Mouse (Mus musculus) limb, embryonic 10.5 days (tissue): ENCODE results near the gene Zfp385a. TPM values are rescaled to one million over a fixed set of nuclear protein-coding genes. Genes with fewer than 3 reads are reported as not detected.
A peak's percentile ranks its signal among the peaks of the same experiment; 100 is the strongest.

ENCODE experiments used
- DNase-seq: peaks from one replicate; pipeline ENCODE4 v3.0.0-alpha.2; 2017; ENCODE audit warnings: low spot score
- H3K27ac ChIP-seq: fragments of 300-500 bp; sonication (generic); 2 replicates; pipeline ENCODE4 v1.5.1; 2016; ENCODE audit warnings: mild to moderate bottlenecking
- H3K27me3 ChIP-seq: fragments of 300-500 bp; sonication (generic); 2 replicates; pipeline ENCODE4 v1.6.1; 2016; ENCODE audit warnings: low read depth, mild to moderate bottlenecking; ENCODE audit not compliant: poor library complexity, severe bottlenecking
- H3K36me3 ChIP-seq: fragments of 300-500 bp; sonication (generic); 2 replicates; pipeline ENCODE4 v1.6.1; 2016; ENCODE audit warnings: mild to moderate bottlenecking, moderate library complexity
- H3K4me1 ChIP-seq: fragments of 300-500 bp; sonication (generic); 2 replicates; pipeline ENCODE4 v1.6.1; 2016
- H3K4me3 ChIP-seq: fragments of 300-500 bp; sonication (generic); 2 replicates; pipeline ENCODE4 v1.5.1; 2016; ENCODE audit warnings: mild to moderate bottlenecking, moderate library complexity
- H3K9me3 ChIP-seq: fragments of 300-500 bp; sonication (generic); replicated peaks from 2 replicates; pipeline ENCODE4 v1.6.1; 2016; ENCODE audit warnings: mild to moderate bottlenecking
- WGBS: fragments of 180-500 bp; shearing (Covaris S2); methylation state at CpG from one replicate; pipeline ENCODE4 v1.1.7; 2016; 5-methylcytosine and 5-hydroxymethylcytosine counted together
- polyA plus RNA-seq: library from polyadenylated mRNA; unstranded; fragments of >200 nt; fragmentation: Nextera tagmentation; extraction: Ambion mirVana; gene quantifications from 2 replicates; pipeline ENCODE4 v1.2.1, GENCODE M21; 2016

Gene Zfp385a
- polyA plus RNA-seq, 1 experiment from 2014 or later, result 22.8 TPM

DNA sequence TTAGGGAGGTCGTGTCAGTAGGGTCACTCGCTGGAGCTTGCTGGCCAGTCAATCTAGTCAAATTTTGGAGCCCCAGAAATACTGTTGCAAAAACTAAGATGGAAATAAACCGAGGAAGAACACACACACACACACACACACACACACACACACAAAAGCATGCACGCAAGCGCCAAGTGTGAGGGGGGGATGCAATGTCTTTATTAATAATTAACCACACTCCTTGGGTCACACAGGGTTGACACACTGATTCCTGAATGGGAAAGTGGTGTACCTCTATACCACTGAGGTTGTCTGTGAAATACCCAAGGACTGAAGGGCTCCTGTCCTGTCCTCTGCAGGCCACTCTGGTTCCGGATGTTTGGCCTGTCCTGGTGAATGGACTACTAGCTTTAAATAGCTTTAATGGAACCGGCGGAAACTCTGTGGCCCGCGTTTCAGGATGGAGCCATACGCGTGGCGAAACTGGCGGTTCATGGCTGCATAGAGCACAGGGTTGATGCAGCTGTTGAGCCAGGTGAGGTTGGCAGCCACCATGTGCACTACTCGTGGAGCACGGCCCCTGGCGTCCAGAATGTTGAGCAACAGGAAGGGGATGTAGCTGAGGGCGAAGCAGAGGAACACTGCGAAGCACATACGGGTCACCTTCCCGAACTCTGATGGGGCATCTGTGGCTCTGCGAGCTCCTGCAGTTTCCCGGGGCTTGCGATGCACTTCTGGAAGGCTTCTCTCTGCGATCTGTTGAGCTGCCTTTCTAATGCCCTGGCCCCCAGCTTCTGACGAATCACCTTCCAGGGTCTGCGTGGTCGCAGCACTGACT lies 31.6 kb downstream of the Zfp385a start:
- peaks cover 65% of the 10 kb centered on the region for H3K4me1 ChIP-seq
- 45% methylated on average over 28 of the region's 28 CpGs for WGBS
- no peaks in the 10 kb centered on the region for H3K36me3 ChIP-seq
- no peaks in the 10 kb centered on the region for H3K9me3 ChIP-seq
- H3K4me3 ChIP-seq, result peak overlapping the region; percentile 25
- DNase-seq, result peak; percentile 65
- H3K27ac ChIP-seq, result peak overlapping the region; percentile 74
- H3K27me3 ChIP-seq, result peaks cover 21% of the 10 kb centered on the region

- peaks cover 21% of the 10 kb centered on the region for H3K27me3 ChIP-seq
- H3K9me3 ChIP-seq, result no peaks in the 10 kb centered on the region
- H3K4me3 ChIP-seq, result no peak overlapping the region
- peaks cover 71% of the 10 kb centered on the region for H3K4me1 ChIP-seq
- no peaks in the 10 kb centered on the region for H3K36me3 ChIP-seq
- peak overlapping the region; percentile 50 for H3K27ac ChIP-seq
- peak; percentile 99 for DNase-seq
- 0% methylated on average over 7 of the region's 7 CpGs for WGBS
These were observed 32.8 kb downstream of the Zfp385a start for GRCm38 (mm10) chr15:103307125-103307524.

DNA sequence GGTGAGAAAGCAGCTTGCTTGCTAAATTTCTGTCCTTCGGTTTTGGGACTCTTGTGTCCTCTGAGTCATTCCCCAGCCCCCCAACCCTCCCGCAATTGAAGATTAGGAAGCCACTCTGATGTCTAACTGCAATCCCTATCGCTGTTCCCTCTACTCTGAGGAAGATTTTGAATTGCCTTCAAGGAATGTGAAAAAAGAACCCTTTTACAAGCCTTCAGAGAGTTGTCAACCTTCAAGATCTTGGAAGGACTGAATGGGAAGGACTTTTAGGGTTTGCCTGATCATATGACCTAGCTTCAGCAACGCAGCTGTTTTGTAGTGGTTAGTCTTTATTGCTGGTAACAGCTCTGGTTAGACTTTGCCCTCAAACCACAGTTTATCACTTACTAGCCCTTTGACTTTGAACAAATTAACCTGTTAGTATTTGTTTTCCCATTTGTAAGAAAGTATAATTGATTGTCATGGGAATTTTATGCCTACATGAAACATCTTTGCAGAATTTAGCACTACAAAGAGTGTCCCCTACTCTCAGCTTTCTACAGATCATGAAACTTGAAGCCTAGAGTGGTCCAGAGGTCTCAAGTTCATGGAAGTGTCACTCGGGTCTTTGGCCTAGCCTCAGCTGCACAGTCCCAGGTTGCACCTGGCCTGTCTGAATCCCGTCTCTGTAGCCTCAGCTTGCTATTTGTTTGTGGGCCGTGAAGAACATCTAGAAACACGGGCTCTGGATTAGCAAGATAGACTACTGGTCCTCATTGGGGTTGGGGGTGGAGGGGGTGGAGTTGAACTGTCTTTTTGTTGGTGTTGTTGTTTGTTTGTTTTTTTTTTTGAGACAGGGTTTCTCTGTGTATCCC lies 33.9 kb downstream of the Zfp385a start:
- no peaks in the 10 kb centered on the region for H3K36me3 ChIP-seq
- H3K27ac ChIP-seq, result peak overlapping the region; percentile 94
- peak overlapping the region; percentile 51 for H3K4me3 ChIP-seq
- WGBS, result 23% methylated on average over 8 of the region's 8 CpGs
- DNase-seq, result no peak
- H3K9me3 ChIP-seq, result no peaks in the 10 kb centered on the region
- peaks cover 21% of the 10 kb centered on the region for H3K27me3 ChIP-seq
- peaks cover 82% of the 10 kb centered on the region for H3K4me1 ChIP-seq

DNA sequence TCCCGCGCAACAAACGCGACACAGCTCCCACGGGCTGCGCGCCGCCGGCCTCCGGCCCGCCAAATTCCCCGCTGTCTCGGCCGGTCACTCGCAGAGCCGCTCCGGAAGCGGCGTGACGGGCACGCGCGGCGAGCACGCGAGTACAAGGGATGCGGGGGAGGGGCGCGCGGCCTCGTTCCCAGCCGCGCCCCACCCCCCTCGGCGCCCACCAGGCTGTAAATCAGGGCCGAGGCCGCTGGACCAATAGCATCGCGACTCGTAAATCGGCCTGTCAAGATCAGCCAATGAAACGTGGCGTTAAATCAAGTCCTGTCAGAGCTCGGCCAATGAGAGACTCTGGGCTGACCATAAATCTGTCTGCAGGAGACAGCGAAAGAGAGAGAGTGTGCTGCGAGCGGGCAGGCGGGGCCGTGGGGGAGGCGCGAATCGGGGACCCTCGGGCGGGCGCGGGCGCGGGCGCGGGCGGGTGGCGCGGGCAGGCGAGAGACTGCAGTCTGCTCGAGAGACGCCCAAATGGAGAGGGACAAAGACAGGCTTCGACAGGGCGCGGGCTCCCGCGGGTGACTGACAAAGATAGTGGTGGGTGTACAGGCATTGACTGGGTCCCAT lies 34.7 kb downstream of the Zfp385a start:
- Histone ChIP-seq H3K4me1 (peaks cover 87% of the 10 kb centered on the region), H3K27me3 (peaks cover 21% of the 10 kb centered on the region), H3K36me3 (no peaks in the 10 kb centered on the region), H3K27ac (peak overlapping the region; percentile 94), H3K4me3 (peak overlapping the region; percentile 51), H3K9me3 (no peaks in the 10 kb centered on the region)
- peak; percentile 99 for DNase-seq
- under 1% methylated on average over 71 of the region's 71 CpGs for WGBS

DNA sequence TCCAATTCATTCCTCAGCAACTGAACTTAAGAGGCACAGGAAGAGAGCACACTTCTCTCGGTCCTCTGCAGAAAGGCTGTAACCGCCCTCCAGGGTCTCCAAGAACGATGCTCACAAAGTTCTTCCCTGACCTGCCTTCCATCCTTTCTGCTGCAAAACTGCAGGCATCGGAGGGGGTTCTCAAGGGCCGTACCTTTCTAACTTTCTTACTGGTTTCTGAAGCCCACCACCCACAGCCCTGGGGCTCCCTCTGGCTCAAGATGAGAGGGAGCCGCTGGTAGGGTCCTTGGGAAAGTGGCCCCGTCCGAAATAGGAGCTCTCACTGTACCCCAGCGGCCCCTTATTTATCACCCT lies 35.3 kb downstream of the Zfp385a start:
- Histone ChIP-seq H3K27ac (peak overlapping the region; percentile 94), H3K4me3 (peak overlapping the region; percentile 51), H3K4me1 (peaks cover 92% of the 10 kb centered on the region), H3K36me3 (no peaks in the 10 kb centered on the region), H3K27me3 (peaks cover 18% of the 10 kb centered on the region), H3K9me3 (no peaks in the 10 kb centered on the region)
- no peak for DNase-seq
- 0% methylated on average over 9 of the region's 9 CpGs for WGBS

DNA sequence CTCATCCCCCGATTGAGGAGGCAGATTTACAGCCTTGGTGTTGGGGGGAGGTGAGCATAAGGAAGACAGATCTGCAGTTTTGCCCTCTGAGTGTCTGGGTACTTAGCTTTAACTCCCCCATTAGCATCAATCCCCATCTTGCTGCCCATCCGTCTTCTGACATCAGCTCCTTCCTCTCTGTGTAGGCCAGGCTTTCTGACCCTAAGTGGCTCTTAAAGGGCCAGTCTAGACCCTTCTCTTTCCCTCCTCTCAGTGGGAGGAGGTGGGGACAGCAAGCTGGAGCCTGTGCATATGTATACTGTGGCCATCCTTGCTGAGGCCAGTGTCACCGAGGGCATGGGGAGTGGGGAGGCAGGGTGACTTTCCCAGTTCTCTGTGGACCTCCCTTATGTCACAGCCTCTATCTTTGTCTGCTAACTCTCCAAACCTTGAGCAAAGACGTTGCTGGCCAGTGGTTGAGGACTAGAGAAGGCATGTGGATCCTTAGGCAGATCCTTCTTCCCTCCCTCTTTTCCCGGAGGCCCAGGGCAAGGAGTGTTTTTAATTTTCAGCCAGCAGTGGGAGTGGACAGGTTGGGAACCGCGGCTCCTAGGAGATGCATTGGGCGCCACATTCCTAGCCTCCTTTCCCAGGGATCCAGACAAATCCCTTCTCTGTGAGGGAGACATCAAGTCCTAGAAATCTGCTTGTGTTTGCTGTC lies 35.8 kb downstream of the Zfp385a start:
- 1% methylated on average over 8 of the region's 8 CpGs for WGBS
- Histone ChIP-seq H3K27me3 (peaks cover 13% of the 10 kb centered on the region), H3K36me3 (peaks cover 5% of the 10 kb centered on the region), H3K27ac (peak overlapping the region; percentile 94), H3K9me3 (no peaks in the 10 kb centered on the region), H3K4me1 (peaks cover 94% of the 10 kb centered on the region), H3K4me3 (peak overlapping the region; percentile 51)
- DNase-seq, result peak; percentile 63

DNA sequence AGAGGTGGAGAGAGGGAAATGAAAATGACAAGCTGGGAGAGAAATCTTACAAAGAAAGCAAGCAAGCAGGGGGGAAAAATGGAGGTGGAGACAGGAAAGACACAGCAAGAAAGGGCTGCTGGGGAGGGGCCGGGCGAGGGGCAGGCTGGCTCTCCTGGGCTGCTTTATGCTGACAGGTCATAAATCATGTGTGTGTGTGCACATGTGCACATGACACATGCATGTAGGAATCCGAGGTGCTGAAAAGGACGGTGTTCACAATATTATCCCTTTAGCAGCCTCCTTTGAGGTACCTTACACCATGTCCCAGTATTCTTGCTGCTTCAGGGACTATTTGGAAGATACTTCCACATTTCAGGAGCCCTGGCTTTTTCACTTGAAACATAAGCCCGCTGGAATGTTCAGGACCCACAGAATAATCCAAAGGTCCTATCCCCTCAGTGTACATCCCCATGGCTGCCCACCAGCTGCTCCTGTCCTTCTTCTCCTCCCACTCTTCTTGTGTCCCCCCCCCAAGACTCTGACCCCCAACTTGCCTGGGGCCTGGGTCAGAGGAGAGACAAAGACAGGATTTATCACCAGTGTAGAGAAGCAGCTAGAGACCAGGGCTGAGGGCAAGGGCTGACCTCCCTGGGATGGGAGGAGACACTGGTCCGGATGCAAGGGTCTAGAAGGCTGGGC lies 37.4 kb downstream of the Zfp385a start:
- WGBS, result 3% methylated on average over 6 of the region's 6 CpGs
- peak; percentile 83 for DNase-seq
- H3K4me3 ChIP-seq, result peak overlapping the region; percentile 41

GRCm38 (mm10) chr15:103301547-103302340 lies 38.1 kb downstream of the Zfp385a start:
- H3K4me1 ChIP-seq, result peaks cover 98% of the 10 kb centered on the region
- H3K4me3 ChIP-seq, result peak overlapping the region; percentile 41
- peak; percentile 70 for DNase-seq
- no peaks in the 10 kb centered on the region for H3K27me3 ChIP-seq
- peak overlapping the region; percentile 94 for H3K27ac ChIP-seq
- WGBS, result 5% methylated on average over 5 of the region's 5 CpGs
- peaks cover 25% of the 10 kb centered on the region for H3K36me3 ChIP-seq
- H3K9me3 ChIP-seq, result no peaks in the 10 kb centered on the region

More for the DNA sequence above, 37.4 kb downstream of the Zfp385a start:
- H3K4me1 ChIP-seq, result peaks cover 97% of the 10 kb centered on the region
- no peaks in the 10 kb centered on the region for H3K9me3 ChIP-seq
- peak overlapping the region; percentile 94 for H3K27ac ChIP-seq
- no peaks in the 10 kb centered on the region for H3K27me3 ChIP-seq
- peaks cover 21% of the 10 kb centered on the region for H3K36me3 ChIP-seq

DNA sequence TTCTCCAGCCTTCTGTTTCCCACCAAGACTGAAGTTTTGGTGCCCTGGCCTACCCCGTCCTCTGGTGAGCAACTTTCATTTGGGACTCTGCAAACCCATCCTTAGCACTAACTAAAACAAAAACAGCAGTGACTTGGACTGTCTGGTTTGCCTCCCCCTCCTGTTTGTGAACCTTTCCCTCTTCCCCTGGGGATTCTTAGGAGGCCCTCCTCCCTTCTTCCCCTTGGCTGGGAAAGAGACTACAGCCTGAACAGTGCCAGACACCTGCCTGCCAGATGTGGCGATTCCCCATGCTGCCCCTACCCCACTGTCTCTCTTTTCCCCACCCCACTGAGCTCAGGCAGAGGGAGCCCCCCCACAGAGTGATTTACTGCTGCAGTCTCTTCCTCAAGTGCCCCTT lies 38.8 kb downstream of the Zfp385a start:
- H3K4me3 ChIP-seq, result peak overlapping the region; percentile 41
- DNase-seq, result peak; percentile 87
- peak overlapping the region; percentile 94 for H3K27ac ChIP-seq
- H3K36me3 ChIP-seq, result peaks cover 29% of the 10 kb centered on the region
- no peaks in the 10 kb centered on the region for H3K27me3 ChIP-seq
- H3K9me3 ChIP-seq, result no peaks in the 10 kb centered on the region
- peaks cover 98% of the 10 kb centered on the region for H3K4me1 ChIP-seq
- 3% methylated on average over 2 of the region's 2 CpGs for WGBS

- 3% methylated on average over 2 of the region's 2 CpGs for WGBS
- H3K27me3 ChIP-seq, result no peaks in the 10 kb centered on the region
- H3K4me3 ChIP-seq, result peak overlapping the region; percentile 41
- peaks cover 29% of the 10 kb centered on the region for H3K36me3 ChIP-seq
- peak overlapping the region; percentile 94 for H3K27ac ChIP-seq
- DNase-seq, result peak; percentile 58
- H3K9me3 ChIP-seq, result no peaks in the 10 kb centered on the region
- H3K4me1 ChIP-seq, result peaks cover 98% of the 10 kb centered on the region
These were observed 39.3 kb downstream of the Zfp385a start for GRCm38 (mm10) chr15:103300560-103300959.

DNA sequence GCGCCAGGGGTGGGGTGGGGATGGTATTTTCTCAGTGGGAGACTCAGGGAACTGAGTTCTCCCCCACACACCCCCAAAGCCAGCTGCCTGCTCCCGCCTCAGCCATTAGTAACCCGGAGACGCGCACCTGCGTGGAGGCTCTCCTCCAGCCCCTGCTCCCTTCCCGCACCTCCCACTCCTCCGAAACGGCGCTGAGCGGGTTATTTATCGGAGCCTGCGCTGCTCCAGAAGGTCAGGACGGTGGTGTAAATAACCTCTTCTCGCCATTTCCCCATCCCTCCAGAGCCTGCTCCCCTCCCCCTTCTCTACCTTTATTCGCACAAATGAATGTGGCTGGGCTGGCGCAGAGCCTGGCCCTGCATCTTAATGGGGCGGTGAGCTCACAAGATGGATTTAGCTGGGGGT lies 39.8 kb downstream of the Zfp385a start:
- peak overlapping the region; percentile 41 for H3K4me3 ChIP-seq

More for the DNA sequence above, 39.8 kb downstream of the Zfp385a start:
- Histone ChIP-seq H3K9me3 (no peaks in the 10 kb centered on the region), H3K27ac (peak overlapping the region; percentile 94), H3K36me3 (peaks cover 29% of the 10 kb centered on the region), H3K4me1 (peaks cover 100% of the 10 kb centered on the region), H3K27me3 (no peaks in the 10 kb centered on the region)
- DNase-seq, result peak; percentile 73
- 2% methylated on average over 18 of the region's 18 CpGs for WGBS
